Mouse (Mus musculus) liver, embryonic 14.5 days (tissue): Measurements from ENCODE around the gene Mcm2.

Source experiments
- CTCF ChIP-seq: IDR thresholded peaks from 2 replicates; pipeline ENCODE4 v1.5.1; 2016; ENCODE audit warnings: antibody characterized with exemption, low read depth, control low read depth
- EP300 ChIP-seq: IDR thresholded peaks from 2 replicates; pipeline ENCODE4 v1.6.1; 2016; ENCODE audit warnings: antibody characterized with exemption, low read depth

DNA sequence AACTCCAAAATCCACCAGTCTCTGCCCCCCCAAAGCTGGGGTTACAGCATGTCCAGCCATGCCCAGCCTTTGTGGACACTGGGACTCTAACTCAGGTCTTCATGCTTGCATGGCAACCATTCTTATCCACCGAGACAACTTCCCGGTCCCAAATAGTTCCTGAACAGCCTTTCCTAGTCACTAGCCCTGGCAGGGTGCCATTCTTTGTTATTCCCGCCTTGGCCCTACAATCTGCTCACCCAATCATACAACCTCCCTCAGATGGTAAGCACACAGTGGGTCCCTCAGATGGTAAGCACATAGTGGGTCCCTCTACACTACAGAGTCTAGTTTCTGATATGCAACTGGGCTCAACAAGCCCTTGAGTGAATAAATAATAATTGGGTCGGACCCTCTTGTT, 28.0 kb downstream of the Mcm2 start:
- TF ChIP-seq CTCF (no peak), EP300 (no peak)
